Mouse (Mus musculus) kidney, embryonic 14.5 days (tissue): ENCODE measurements at regions not wholly inside any gene's neighbourhood (a gene's known extent, or its start where the extent isn't known, plus 50 kb on each side); places are given as distances from the start of the nearest gene placed in this dataset.

Experiments used
- ATAC-seq: fragments of 200-750 bp; cut with Nextera tagmentation; 2 replicates; pipeline ENCODE4 v1.8.0; 2017; ENCODE audit warnings: moderate number of reproducible peaks, mild to moderate bottlenecking, moderate TSS enrichment, moderate library complexity; ENCODE audit not compliant: low FRiP score, low TSS enrichment
- H3K27ac ChIP-seq: fragments of 300-500 bp; sonication (generic); 2 replicates; pipeline ENCODE4 v1.5.1; 2014; ENCODE audit warnings: low read depth, mild to moderate bottlenecking, low read length, moderate library complexity, mixed read lengths
- H3K27me3 ChIP-seq: fragments of 300-500 bp; sonication (generic); 2 replicates; pipeline ENCODE4 v1.6.1; 2014; ENCODE audit warnings: mild to moderate bottlenecking, low read length; ENCODE audit not compliant: control insufficient read depth, insufficient read depth
- H3K36me3 ChIP-seq: fragments of 300-500 bp; sonication (generic); 2 replicates; pipeline ENCODE4 v1.6.1; 2014; ENCODE audit warnings: low read length, mixed read lengths; ENCODE audit not compliant: control insufficient read depth, insufficient read depth
- H3K4me1 ChIP-seq: fragments of 300-500 bp; sonication (generic); 2 replicates; pipeline ENCODE4 v1.6.1; 2014; ENCODE audit warnings: low read length, mixed read lengths; ENCODE audit not compliant: control insufficient read depth, insufficient read depth
- H3K4me2 ChIP-seq: fragments of 300-500 bp; sonication (generic); replicated peaks from 2 replicates; pipeline ENCODE4 v1.6.1; 2014; ENCODE audit warnings: low read depth, mild to moderate bottlenecking, low read length
- H3K4me3 ChIP-seq: fragments of 300-500 bp; sonication (generic); 2 replicates; pipeline ENCODE4 v1.5.1; 2014; ENCODE audit warnings: mild to moderate bottlenecking, low read length
- H3K9ac ChIP-seq: fragments of 300-500 bp; sonication (generic); 2 replicates; pipeline ENCODE4 v1.6.1; 2014; ENCODE audit warnings: low read depth, mild to moderate bottlenecking, low read length, moderate library complexity
- H3K9me3 ChIP-seq: fragments of 300-500 bp; sonication (generic); 2 replicates; pipeline ENCODE4 v1.6.1; 2016; ENCODE audit warnings: low read length; ENCODE audit not compliant: control insufficient read depth
- WGBS: fragments of 180-500 bp; shearing (Covaris S2); extraction: QIAGEN DNeasy Blood & Tissue Kit; methylation state at CpG from one replicate; pipeline ENCODE4 v1.1.7; 2014; 5-methylcytosine and 5-hydroxymethylcytosine counted together

DNA sequence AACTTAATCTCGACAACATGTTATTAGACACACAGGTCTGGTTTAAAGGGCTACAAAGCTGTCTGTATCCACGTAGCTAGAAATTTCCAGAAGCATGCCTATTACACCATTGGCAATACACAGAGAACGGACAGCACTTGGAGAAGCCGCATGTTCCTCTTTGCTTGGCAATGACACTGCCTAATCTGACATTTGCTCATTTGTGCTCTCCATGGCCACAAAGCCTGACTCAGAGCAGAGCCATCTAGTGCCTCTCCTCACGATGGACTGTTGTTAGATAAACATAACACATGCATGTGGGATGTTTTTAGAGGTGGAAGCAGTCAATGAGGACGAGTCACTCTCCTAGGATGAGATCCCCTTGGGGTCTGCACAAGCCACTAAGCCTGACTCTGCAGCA, 615.9 kb downstream of the Nedd1 start:
- WGBS = 83% methylated on average over 6 of the region's 6 CpGs
- no peak overlapping the region for H3K27ac ChIP-seq
- no peak overlapping the region for H3K4me3 ChIP-seq
- no peaks in the 10 kb centered on the region for H3K4me1 ChIP-seq
- H3K27me3 ChIP-seq = no peaks in the 10 kb centered on the region
- H3K9ac ChIP-seq = no peak overlapping the region
- H3K9me3 ChIP-seq = no peaks in the 10 kb centered on the region
- no peak for ATAC-seq
- no peaks in the 10 kb centered on the region for H3K36me3 ChIP-seq
- H3K4me2 ChIP-seq = no peak overlapping the region

DNA sequence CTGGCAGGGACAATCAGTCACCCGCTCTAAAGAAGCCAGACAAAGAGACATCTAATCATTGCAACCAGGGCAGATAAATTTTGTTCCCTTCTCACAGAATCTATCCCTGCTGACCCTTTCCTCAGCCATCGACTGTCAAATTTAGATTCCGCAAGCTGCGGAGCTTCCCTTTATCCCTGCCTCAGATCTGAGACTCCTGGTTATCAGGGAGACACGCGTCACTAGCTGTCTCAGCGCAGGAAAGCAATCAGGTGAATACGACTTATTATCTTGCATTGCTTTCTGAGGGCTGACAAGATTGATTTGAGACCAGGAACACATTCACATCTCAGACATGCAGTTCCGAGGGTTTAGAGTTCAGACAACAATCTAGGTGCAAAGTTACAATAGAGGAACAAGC, 618.3 kb downstream of the Nedd1 start:
- Histone ChIP-seq H3K4me1 (no peaks in the 10 kb centered on the region), H3K9me3 (no peaks in the 10 kb centered on the region), H3K27me3 (no peaks in the 10 kb centered on the region), H3K4me3 (no peak overlapping the region), H3K27ac (no peak overlapping the region), H3K36me3 (no peaks in the 10 kb centered on the region), H3K9ac (no peak overlapping the region), H3K4me2 (no peak overlapping the region)
- 67% methylated on average over 9 of the region's 9 CpGs for WGBS
- ATAC-seq = no peak

DNA sequence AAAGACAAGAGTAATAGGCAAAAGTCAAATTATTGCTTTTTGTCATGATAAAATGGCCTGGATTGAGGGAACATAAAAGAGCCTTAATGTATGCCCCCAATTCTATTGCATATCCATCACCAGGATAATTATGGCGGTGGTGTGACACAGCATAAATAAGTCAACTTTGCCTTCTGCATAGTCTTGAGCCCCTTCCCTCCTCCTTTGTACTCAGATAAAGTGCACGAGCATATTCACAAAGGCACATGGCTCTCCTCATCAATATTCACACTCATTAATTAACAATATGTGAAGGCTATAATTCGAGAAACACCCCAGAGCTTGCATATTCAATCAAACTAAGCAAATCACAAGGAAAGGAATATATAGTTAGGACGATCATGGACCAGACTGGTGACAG, 619.5 kb downstream of the Nedd1 start:
- Histone ChIP-seq H3K4me2 (no peak overlapping the region), H3K27me3 (no peaks in the 10 kb centered on the region), H3K9me3 (no peaks in the 10 kb centered on the region), H3K27ac (no peak overlapping the region), H3K9ac (no peak overlapping the region), H3K4me1 (no peaks in the 10 kb centered on the region), H3K36me3 (no peaks in the 10 kb centered on the region), H3K4me3 (no peak overlapping the region)
- 82% methylated on average over 4 of the region's 4 CpGs for WGBS
- no peak for ATAC-seq

DNA sequence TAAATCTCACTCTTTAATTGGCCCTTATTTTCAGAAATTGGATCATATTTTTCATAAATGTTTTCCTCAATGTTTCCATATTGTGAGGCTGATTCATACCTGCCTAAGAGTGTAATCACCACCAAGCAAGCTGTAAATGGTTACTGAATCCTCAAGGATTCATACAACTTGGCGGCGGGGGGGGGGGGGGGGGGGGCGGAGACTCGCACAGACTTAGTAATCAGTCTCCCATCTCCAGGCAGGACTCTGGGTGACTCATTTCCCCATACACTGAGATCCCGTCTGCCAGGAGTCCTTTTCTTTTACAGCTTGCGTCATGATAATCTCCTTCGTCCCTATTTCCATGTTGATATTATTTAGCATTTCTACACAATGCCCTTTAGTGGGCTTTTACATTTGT, 624.7 kb downstream of the Nedd1 start:
- H3K36me3 ChIP-seq = no peaks in the 10 kb centered on the region
- 31% methylated on average over 7 of the region's 7 CpGs for WGBS
- no peak overlapping the region for H3K4me2 ChIP-seq
- no peaks in the 10 kb centered on the region for H3K27me3 ChIP-seq
- no peaks in the 10 kb centered on the region for H3K4me1 ChIP-seq
- no peaks in the 10 kb centered on the region for H3K9me3 ChIP-seq
- no peak overlapping the region for H3K27ac ChIP-seq
- no peak overlapping the region for H3K9ac ChIP-seq
- no peak overlapping the region for H3K4me3 ChIP-seq
- no peak for ATAC-seq

DNA sequence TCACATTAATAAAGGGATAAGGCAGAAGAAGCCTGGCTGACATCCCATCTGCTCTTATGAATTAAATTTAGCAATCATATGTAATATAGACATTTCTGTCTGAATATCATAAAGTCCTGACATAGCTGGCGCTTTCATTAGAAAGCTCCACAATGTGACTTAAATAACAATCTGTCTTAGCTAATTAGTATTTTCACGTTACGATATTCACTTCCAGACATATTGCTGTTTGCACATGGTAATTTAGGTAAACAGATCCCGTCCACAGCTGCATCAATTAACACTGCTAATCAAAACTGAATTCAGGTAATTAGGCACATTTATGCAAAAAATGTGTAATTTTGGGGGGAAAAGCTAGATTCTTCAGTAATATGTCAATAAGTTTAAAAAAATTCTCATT, 625.1 kb downstream of the Nedd1 start:
- Histone ChIP-seq H3K4me3 (no peak overlapping the region), H3K4me1 (no peaks in the 10 kb centered on the region), H3K27me3 (no peaks in the 10 kb centered on the region), H3K27ac (no peak overlapping the region), H3K9me3 (no peaks in the 10 kb centered on the region), H3K36me3 (no peaks in the 10 kb centered on the region), H3K9ac (no peak overlapping the region), H3K4me2 (no peak overlapping the region)
- 90% methylated on average over 4 of the region's 4 CpGs for WGBS
- ATAC-seq = no peak

DNA sequence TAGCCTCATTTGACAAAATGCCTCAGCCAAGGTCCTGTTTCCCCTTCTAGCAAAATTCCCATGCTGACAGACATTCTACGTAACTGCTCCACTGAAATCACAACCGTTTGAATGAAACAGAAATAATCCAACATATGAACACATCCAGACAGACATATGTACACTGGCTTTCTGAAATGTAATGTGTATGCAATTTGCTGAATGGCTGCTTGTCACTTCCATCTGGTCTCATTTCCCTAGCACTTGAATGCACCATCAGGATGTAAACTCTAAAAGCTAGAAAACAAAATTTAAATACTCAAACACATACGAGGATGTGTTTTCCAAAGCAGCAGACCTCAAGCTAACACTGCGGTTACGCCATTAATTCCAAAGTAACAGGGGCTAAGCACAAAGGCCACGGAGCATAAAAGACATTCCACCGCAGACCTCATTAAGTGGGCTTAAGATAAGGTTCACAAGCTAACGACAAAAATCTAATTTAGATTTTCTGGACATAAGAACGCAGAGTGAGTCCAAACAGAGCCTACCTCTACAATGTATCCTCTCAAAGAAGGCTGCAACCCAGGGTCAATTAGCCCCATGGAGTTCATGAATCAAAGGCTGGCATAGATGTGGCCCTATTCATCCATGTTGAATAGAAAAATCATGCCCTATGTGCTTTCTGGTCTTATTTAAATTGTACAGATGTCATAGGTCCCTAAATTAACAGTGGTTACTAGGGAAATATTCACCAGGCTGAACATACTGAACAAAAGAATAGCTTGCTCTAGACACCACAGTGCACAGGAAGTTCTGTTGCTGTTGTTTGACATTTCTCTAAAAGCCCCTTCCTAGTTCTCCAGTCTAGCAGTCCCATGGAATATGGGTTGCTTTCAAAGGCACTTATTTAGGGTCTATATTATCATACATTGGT, 630.5 kb downstream of the Nedd1 start:
- no peaks in the 10 kb centered on the region for H3K27me3 ChIP-seq
- no peaks in the 10 kb centered on the region for H3K4me1 ChIP-seq
- no peak overlapping the region for H3K4me3 ChIP-seq
- 75% methylated on average over 9 of the region's 9 CpGs for WGBS
- no peak overlapping the region for H3K9ac ChIP-seq
- no peak overlapping the region for H3K4me2 ChIP-seq
- no peak overlapping the region for H3K27ac ChIP-seq
- H3K36me3 ChIP-seq = no peaks in the 10 kb centered on the region
- H3K9me3 ChIP-seq = no peaks in the 10 kb centered on the region
- ATAC-seq = no peak

DNA sequence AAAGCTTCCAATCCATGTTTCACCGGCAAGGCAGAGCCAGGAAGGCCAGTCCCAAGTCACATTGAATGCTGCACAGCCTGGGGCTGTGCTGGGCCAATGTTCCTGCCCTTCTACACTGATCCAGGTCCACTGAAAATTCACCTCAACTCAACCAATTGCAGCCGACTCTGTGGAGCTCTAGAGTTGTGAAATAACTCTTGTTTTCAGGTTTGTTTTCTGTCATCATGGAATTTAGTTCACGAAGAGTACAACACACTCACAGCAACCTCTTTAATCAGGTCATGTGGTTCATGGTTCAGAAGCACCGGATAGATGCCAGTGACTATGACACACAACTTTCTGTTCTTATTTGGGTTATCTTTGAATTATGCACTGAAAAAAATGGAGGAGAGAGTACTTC, 640.1 kb downstream of the Nedd1 start:
- Histone ChIP-seq H3K9ac (no peak overlapping the region), H3K4me3 (no peak overlapping the region), H3K9me3 (no peaks in the 10 kb centered on the region), H3K4me1 (no peaks in the 10 kb centered on the region), H3K36me3 (no peaks in the 10 kb centered on the region), H3K27me3 (no peaks in the 10 kb centered on the region), H3K27ac (no peak overlapping the region), H3K4me2 (no peak overlapping the region)
- no peak for ATAC-seq
- WGBS = 85% methylated on average over 4 of the region's 4 CpGs

DNA sequence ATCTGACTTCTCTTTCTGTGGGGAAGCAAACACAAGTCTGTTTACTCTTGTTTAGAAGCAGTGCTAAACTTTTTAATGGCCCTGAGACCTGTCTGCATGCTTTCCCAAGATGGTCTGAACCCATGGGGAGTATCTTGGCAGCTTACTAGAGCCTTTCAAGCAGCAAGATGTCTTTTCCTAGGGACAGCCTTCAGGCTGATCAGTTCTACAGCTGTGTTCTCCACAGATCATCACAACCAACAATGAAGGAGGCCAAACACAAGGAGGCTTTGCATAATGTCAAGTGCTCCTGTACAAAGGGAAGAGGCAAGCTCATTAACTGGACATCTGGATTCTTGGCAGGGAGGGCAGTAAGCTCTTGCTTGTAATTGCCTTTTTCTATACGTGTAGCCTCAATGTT, 641.0 kb downstream of the Nedd1 start:
- Histone ChIP-seq H3K9me3 (no peaks in the 10 kb centered on the region), H3K4me1 (no peaks in the 10 kb centered on the region), H3K4me2 (no peak overlapping the region), H3K4me3 (no peak overlapping the region), H3K36me3 (no peaks in the 10 kb centered on the region), H3K27me3 (no peaks in the 10 kb centered on the region), H3K27ac (no peak overlapping the region), H3K9ac (no peak overlapping the region)
- 71% methylated on average over 1 of the region's 1 CpGs for WGBS
- no peak for ATAC-seq

DNA sequence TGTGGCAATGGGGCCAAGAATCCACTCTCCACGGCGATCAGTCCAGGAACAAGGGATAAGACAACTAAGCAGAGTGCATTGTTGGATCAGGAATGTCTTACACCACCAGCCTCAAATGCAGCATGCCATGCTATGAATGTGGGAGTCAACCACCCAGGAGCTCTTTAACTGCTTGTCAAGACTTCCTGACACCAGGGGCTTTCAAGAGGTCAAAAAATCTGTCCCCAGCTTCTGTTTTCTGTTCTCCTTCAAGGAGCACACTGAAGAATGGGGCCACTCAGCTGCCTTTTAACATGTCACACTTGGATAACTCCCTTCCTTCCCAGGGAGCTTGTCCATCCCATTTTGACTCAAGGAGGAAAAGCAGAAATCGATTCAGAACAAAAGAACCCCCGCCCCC, 642.8 kb downstream of the Nedd1 start:
- Histone ChIP-seq H3K27me3 (no peaks in the 10 kb centered on the region), H3K4me1 (no peaks in the 10 kb centered on the region), H3K4me3 (no peak overlapping the region), H3K27ac (no peak overlapping the region), H3K9ac (no peak overlapping the region), H3K4me2 (no peak overlapping the region), H3K36me3 (no peaks in the 10 kb centered on the region), H3K9me3 (no peaks in the 10 kb centered on the region)
- ATAC-seq = peak; percentile 73
- 35% methylated on average over 4 of the region's 4 CpGs for WGBS
